Mouse (Mus musculus) cerebellum, postnatal 4 days (tissue): Measurements from ENCODE around the gene Zim1.

Source experiments
- DNase-seq, 2 experiments: peaks; one replicate each; pipeline ENCODE4 v3.0.0; 2022; ENCODE audit warnings: low spot score in 2 of 2, mixed read lengths in 1 of 2

Gene Zim1

GRCm38 (mm10) chr7:6651221-6651620, 45.0 kb downstream of the Zim1 start:
- no peak for DNase-seq

DNA sequence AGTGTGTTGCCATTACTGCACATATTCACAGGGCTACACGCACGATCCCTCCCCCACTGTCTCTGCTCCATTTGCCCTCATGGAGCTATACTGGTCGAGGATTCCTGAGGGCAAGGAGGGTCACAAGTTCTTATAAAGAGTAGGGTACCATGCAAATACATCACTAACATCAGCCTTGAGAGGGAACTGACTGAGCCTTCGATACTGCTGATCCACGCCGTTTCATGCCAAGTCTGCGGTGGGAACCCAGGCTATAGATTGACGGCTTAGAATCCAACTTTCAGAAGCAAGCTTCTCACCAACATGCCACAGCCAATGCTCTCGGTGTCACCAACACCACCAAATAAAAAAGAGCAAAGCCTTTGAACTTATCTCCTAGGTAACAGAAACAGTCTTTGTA, 45.7 kb downstream of the Zim1 start:
- no peak for DNase-seq

- DNase-seq = no peak
Measured at GRCm38 (mm10) chr7:6645821-6646220, 50.4 kb downstream of the Zim1 start.

- DNase-seq = no peak
Measured at GRCm38 (mm10) chr7:6638076-6638475, 58.2 kb downstream of the Zim1 start.

DNA sequence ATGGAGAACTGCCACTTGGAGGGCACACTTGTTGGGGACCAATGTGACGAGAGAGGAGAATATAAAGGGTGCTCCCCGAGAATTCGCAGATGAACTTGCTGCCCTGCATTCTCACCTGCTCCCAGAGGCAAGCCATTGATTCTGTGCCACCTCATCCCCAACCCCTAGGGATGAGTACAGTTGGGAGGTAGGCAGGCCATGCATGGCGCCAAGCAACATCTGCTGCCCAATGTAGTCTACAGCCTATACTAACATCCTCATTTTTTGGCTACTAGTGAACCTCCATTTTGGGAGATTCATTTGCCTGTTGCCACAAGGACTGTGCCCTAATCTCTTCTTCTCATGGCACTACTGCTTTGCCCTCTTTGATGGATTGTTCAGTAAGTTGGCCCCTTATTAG, 59.5 kb downstream of the Zim1 start:
- DNase-seq = no peak

GRCm38 (mm10) chr7:6635831-6636230, 60.4 kb downstream of the Zim1 start:
- DNase-seq = no peak
